Mouse (Mus musculus) intestine, postnatal 0 days (tissue): Measurements from ENCODE around the gene Naa35. TPM values are rescaled to one million over a fixed set of nuclear protein-coding genes. Genes with fewer than 3 reads are reported as not detected.

ENCODE experiments used
- ATAC-seq: fragments of 200-750 bp; cut with Nextera tagmentation; 2 replicates; pipeline ENCODE4 v1.8.0; 2017; ENCODE audit warnings: mild to moderate bottlenecking, moderate TSS enrichment, moderate library complexity
- H3K27ac ChIP-seq: fragments of 300-500 bp; sonication (generic); 2 replicates; pipeline ENCODE4 v1.5.1; 2014; ENCODE audit warnings: mild to moderate bottlenecking, low read depth, low read length, moderate library complexity
- H3K27me3 ChIP-seq: fragments of 300-500 bp; sonication (generic); replicated peaks from 2 replicates; pipeline ENCODE4 v1.6.1; 2014; ENCODE audit warnings: low read length, mixed read lengths; ENCODE audit not compliant: control insufficient read depth, insufficient read depth
- H3K36me3 ChIP-seq: fragments of 300-500 bp; sonication (generic); 2 replicates; pipeline ENCODE4 v1.6.1; 2014; ENCODE audit warnings: mild to moderate bottlenecking, moderate library complexity; ENCODE audit not compliant: control insufficient read depth, insufficient read depth
- H3K4me1 ChIP-seq: fragments of 300-500 bp; sonication (generic); replicated peaks from 2 replicates; pipeline ENCODE4 v1.6.1; 2014; ENCODE audit warnings: antibody characterized with exemption, low read length, mixed read lengths; ENCODE audit not compliant: control insufficient read depth, insufficient read depth
- H3K4me2 ChIP-seq: fragments of 300-500 bp; sonication (generic); replicated peaks from 2 replicates; pipeline ENCODE4 v1.6.1; 2014; ENCODE audit warnings: low read depth, mild to moderate bottlenecking, moderate library complexity
- H3K4me3 ChIP-seq: fragments of 300-500 bp; sonication (generic); 2 replicates; pipeline ENCODE4 v1.5.1; 2014; ENCODE audit warnings: low read depth, low read length
- H3K9ac ChIP-seq: fragments of 300-500 bp; sonication (generic); 2 replicates; pipeline ENCODE4 v1.6.1; 2014; ENCODE audit warnings: mild to moderate bottlenecking, low read depth, low read length
- H3K9me3 ChIP-seq: fragments of 300-500 bp; sonication (generic); 2 replicates; pipeline ENCODE4 v1.6.1; 2016; ENCODE audit warnings: mixed run types; ENCODE audit not compliant: control insufficient read depth
- CTCF ChIP-seq: sonication (generic); IDR thresholded peaks from 2 replicates; pipeline ENCODE4 v1.5.1; 2016; ENCODE audit warnings: low read depth, mild to moderate bottlenecking, control low read depth, antibody characterized with exemption, moderate library complexity
- WGBS: fragments of 180-500 bp; shearing (Covaris S2); extraction: QIAGEN DNeasy Blood & Tissue Kit; methylation state at CpG from one replicate; pipeline ENCODE4 v1.1.7; 2014; 5-methylcytosine and 5-hydroxymethylcytosine counted together
- polyA plus RNA-seq: library from polyadenylated mRNA; unstranded; fragments of >200 nt; fragmentation: Nextera tagmentation; extraction: Ambion mirVana; gene quantifications from 2 replicates; pipeline ENCODE4 v1.2.1, GENCODE M21; 2015

Gene Naa35
- polyA plus RNA-seq, 1 experiment from 2014 or later = 39.8 TPM

DNA sequence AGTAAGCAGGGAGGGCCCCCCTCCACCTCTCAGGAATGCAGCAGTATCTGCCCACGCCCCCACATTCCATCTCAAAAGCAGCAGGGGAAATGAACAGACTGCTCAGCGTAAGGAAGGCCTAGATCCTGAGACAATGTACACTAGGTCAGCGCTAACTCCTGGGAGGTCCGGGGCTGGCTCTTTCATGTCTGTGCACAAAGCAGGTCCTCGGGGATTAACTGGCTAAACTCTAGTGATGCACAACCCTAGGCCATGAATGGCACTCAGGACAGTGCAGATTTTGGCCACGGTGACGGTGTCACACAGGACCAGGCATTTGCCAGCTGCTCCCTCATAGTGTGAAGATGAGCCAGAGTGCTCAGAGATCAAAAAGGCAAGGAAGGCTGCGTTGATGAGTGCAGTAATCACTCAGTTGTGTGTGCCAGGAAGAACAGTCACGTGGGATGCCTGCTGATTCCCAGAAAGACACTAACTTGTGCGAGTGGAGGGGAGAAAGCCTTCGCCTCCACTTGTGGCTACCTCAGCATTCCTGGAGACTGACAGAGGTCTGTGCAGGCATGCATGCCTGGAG lies 61.7 kb downstream of the Naa35 start:
- Histone ChIP-seq H3K27me3 (no peaks in the 10 kb centered on the region), H3K9ac (no peak overlapping the region), H3K4me3 (no peak overlapping the region), H3K36me3 (peaks cover 19% of the 10 kb centered on the region), H3K9me3 (no peaks in the 10 kb centered on the region), H3K4me2 (no peak overlapping the region), H3K4me1 (no peaks in the 10 kb centered on the region), H3K27ac (no peak overlapping the region)
- no peak for TF ChIP-seq CTCF
- WGBS = 60% methylated on average over 11 of the region's 11 CpGs
- ATAC-seq = no peak

DNA sequence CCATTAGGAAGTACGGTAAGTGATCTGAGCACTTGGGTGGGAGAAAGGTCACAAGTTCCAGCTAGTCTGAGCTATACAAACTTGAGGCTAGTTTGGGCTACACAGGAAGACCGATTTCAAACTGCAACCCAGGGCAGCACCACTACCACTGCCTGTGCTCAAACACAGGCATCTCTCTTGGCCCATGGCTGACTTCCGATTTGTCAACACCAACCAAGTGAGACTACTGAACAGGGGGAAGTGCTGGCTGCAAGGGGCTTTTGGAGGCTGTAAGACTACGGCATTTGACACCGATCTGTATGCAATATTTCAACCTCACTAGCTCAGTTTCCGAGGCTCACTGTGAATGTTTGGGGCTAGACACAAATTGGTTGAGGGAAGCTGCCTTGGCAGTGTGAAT lies 62.4 kb downstream of the Naa35 start:
- Histone ChIP-seq H3K4me2 (no peak overlapping the region), H3K27ac (no peak overlapping the region), H3K4me1 (no peaks in the 10 kb centered on the region), H3K36me3 (peaks cover 15% of the 10 kb centered on the region), H3K9ac (no peak overlapping the region), H3K27me3 (no peaks in the 10 kb centered on the region), H3K9me3 (no peaks in the 10 kb centered on the region), H3K4me3 (no peak overlapping the region)
- no peak for TF ChIP-seq CTCF
- 91% methylated on average over 6 of the region's 6 CpGs for WGBS
- ATAC-seq = no peak

DNA sequence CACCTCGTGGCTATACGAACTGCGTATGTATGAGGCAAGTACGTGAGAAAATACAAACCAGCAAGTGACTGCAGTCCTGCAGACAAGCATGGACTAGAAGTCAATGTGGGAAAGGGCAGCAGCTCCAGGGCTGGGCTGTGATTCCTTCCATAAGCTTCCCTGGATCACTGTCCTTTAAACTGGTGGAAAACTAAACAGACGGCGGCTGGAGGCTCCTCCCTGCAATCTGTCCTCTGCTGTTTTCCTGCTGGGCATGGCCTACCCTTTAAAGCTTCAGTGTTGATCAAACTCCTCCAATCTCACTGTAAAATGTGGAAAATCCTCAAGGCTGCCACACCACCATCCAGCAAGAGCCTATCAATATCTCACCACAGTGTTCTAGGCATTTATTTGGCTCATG lies 63.5 kb downstream of the Naa35 start:
- H3K27ac ChIP-seq = no peak overlapping the region
- no peaks in the 10 kb centered on the region for H3K9me3 ChIP-seq
- H3K27me3 ChIP-seq = no peaks in the 10 kb centered on the region
- no peak overlapping the region for H3K4me3 ChIP-seq
- ATAC-seq = no peak
- H3K4me1 ChIP-seq = no peaks in the 10 kb centered on the region
- peaks cover 15% of the 10 kb centered on the region for H3K36me3 ChIP-seq
- WGBS = 83% methylated on average over 6 of the region's 6 CpGs
- TF ChIP-seq CTCF = no peak
- H3K9ac ChIP-seq = no peak overlapping the region
- no peak overlapping the region for H3K4me2 ChIP-seq

DNA sequence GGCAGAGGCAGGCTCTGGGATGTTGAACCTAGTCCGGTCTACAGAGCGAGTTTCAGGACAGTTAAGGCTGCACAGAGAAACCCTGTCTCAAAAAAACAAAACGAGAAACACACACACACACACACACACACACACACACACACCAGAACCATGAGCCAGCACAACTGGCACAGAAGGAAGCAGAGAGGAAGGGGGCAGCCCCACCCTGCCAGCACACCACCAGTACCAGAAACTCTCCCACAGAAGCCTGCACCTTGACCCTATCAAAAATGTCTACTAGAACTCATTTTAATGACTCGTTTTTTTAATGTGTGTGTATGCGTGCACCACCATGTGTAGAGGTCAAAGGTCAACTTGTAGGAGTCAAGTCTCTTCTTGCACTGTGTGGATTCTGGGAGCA lies 64.7 kb downstream of the Naa35 start:
- H3K4me2 ChIP-seq = no peak overlapping the region
- peaks cover 14% of the 10 kb centered on the region for H3K36me3 ChIP-seq
- no peak overlapping the region for H3K9ac ChIP-seq
- WGBS = 59% methylated on average over 5 of the region's 5 CpGs
- no peaks in the 10 kb centered on the region for H3K27me3 ChIP-seq
- no peaks in the 10 kb centered on the region for H3K9me3 ChIP-seq
- ATAC-seq = peak; percentile 71
- H3K4me3 ChIP-seq = no peak overlapping the region
- no peak for TF ChIP-seq CTCF
- peak overlapping the region; percentile 46; the same call in 1 of the 2 replicates for H3K27ac ChIP-seq
- 0 out of 2 replicates have a peak, but pooled peaks cover 2% of the 10 kb centered on the region for H3K4me1 ChIP-seq

DNA sequence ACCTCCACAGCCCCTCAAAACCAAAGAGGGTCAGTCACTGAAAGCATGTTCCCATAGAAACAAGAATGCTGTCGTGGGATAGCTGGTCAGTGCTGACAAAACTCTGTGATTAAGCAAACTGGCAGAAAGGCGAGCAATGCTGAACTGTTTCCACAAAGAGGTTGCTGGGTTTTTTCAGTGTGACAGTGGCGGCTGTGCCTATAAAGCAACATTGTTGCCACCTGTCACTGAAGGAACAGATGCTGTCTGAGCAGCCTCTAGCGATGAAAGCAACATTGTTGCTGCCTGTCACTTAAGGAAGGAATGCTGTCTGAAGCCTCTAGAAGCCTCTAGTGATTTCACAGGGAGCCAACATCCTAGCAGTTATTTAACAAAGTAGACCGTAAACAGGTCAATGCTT lies 67.6 kb downstream of the Naa35 start:
- WGBS = 64% methylated on average over 5 of the region's 5 CpGs
- Histone ChIP-seq H3K4me1 (peaks cover 12% of the 10 kb centered on the region; the same call in 1 of the 2 replicates), H3K36me3 (peaks cover 13% of the 10 kb centered on the region), H3K9ac (no peak overlapping the region), H3K27ac (no peak overlapping the region), H3K9me3 (no peaks in the 10 kb centered on the region), H3K27me3 (no peaks in the 10 kb centered on the region), H3K4me2 (no peak overlapping the region), H3K4me3 (no peak overlapping the region)
- ATAC-seq = no peak
- no peak for TF ChIP-seq CTCF

GRCm38 (mm10) chr13:59653136-59653535 lies 68.1 kb downstream of the Naa35 start:
- WGBS = 91% methylated on average over 3 of the region's 3 CpGs
- peaks cover 13% of the 10 kb centered on the region for H3K36me3 ChIP-seq
- H3K27me3 ChIP-seq = no peaks in the 10 kb centered on the region
- no peak overlapping the region for H3K4me3 ChIP-seq
- peaks cover 12% of the 10 kb centered on the region; the same call in 1 of the 2 replicates for H3K4me1 ChIP-seq
- no peaks in the 10 kb centered on the region for H3K9me3 ChIP-seq
- H3K27ac ChIP-seq = no peak overlapping the region
- H3K4me2 ChIP-seq = no peak overlapping the region
- H3K9ac ChIP-seq = no peak overlapping the region
- no peak for ATAC-seq
- TF ChIP-seq CTCF = no peak
